Mouse (Mus musculus): Measurements from ENCODE around the gene Tead3. TPM values are rescaled to one million over a fixed set of nuclear protein-coding genes. Genes with fewer than 3 reads are reported as not detected.
"Not testable (repeated sequence)": the region's sequence is repeated elsewhere in the genome, so short reads cannot be mapped to it uniquely, and the experiment has no call there.

Gene Tead3
- polyA plus RNA-seq, 1 experiment from 2014 or later = 10.0 TPM

DNA sequence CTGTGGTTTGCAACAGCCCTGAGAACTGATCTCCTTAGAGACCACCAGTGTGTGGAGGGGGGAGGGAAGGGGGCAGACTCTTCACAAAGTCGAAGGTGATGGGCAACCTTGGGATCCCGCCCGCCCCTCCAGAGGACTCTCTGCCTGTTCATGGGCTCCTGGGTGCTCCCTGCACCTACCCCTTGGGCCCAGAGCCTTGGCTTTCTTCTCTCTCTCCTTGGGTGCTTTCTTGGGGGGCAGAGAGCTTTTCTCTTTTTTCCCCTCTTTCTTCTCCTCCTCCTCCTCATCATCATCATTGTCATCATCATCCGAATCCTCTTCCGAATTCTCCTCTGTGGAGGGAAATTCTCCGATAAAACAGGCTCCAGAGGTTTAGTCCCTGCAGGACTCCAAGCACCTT lies 12.9 kb upstream of the Tead3 start:
- ATAC-seq (ENCODE audit: insufficient number of reproducible peaks, low FRiP score, low TSS enrichment, low read depth) = no peak
- Histone ChIP-seq H3K27me3 (ENCODE audit: control insufficient read depth, insufficient read depth, low read length) (peaks cover 34% of the 10 kb centered on the region), H3K27ac (replicated peaks; ENCODE audit: low read depth, low read length) (no peak overlapping the region), H3K4me3 (ENCODE audit: low read depth, low read length) (no peak overlapping the region), H3K4me1 (ENCODE audit: control insufficient read depth, insufficient read depth, low read length) (peaks cover 12% of the 10 kb centered on the region), H3K9me3 (ENCODE audit: control insufficient read depth, low read length) (no peaks in the 10 kb centered on the region), H3K4me2 (ENCODE audit: low read depth, severe bottlenecking) (no peak overlapping the region; the same call in 1 of the 2 replicates), H3K9ac (ENCODE audit: low read length) (no peak overlapping the region), H3K36me3 (ENCODE audit: control insufficient read depth, insufficient read depth, low read length) (no peaks in the 10 kb centered on the region; the same call in 1 of the 2 replicates)
- 10% methylated on average over 6 of the region's 6 CpGs for WGBS
- no peak for DNase-seq (ENCODE audit: low spot score)

DNA sequence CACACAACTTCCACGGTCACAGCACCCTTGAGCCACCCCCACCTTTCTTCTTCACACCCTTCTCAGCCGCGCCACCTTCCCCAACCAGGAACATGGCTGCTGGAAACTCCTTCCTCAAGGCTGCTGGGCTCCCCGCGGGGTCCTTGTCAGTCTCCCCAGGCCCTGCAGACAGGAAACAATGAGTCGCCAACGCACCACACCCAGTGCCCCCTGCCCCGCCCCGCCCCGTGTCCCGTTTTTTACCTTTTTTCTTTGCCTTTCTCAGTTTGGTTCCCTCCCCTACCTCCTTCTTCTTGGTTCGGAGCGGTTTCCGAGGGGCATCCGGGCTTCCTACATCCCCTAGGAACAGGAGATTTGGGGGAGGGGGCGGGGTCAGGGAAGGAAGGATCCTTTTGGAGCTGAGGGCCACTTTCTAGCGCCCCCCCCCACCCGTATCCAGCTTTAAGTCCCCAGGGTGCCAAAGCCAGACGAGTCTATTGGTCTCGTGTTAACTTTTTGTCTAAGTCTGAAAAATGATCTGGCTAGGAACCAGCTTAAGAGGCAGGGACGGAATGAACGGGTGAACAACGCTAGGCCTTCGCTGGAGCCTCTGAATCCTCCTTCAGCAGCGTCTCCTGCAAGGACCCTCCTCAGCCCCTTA lies 12.2 kb upstream of the Tead3 start:
- no peaks in the 10 kb centered on the region for H3K9me3 ChIP-seq (ENCODE audit: control insufficient read depth, low read length)
- H3K9ac ChIP-seq (ENCODE audit: low read length) = peak overlapping the region; percentile 52
- peaks cover 40% of the 10 kb centered on the region for H3K27me3 ChIP-seq (ENCODE audit: control insufficient read depth, insufficient read depth, low read length)
- DNase-seq (ENCODE audit: low spot score) (peak; percentile 49), ATAC-seq (ENCODE audit: insufficient number of reproducible peaks, low FRiP score, low TSS enrichment, low read depth) (no peak)
- H3K36me3 ChIP-seq (ENCODE audit: control insufficient read depth, insufficient read depth, low read length) = no peaks in the 10 kb centered on the region; the same call in 1 of the 2 replicates
- peak overlapping the region; percentile 49 for H3K4me2 ChIP-seq (ENCODE audit: low read depth, severe bottlenecking)
- H3K27ac ChIP-seq (replicated peaks; ENCODE audit: low read depth, low read length) = no peak overlapping the region
- H3K4me3 ChIP-seq (ENCODE audit: low read depth, low read length) = peak overlapping the region; percentile 16
- peaks cover 12% of the 10 kb centered on the region for H3K4me1 ChIP-seq (ENCODE audit: control insufficient read depth, insufficient read depth, low read length)
- 2% methylated on average over 25 of the region's 25 CpGs for WGBS

DNA sequence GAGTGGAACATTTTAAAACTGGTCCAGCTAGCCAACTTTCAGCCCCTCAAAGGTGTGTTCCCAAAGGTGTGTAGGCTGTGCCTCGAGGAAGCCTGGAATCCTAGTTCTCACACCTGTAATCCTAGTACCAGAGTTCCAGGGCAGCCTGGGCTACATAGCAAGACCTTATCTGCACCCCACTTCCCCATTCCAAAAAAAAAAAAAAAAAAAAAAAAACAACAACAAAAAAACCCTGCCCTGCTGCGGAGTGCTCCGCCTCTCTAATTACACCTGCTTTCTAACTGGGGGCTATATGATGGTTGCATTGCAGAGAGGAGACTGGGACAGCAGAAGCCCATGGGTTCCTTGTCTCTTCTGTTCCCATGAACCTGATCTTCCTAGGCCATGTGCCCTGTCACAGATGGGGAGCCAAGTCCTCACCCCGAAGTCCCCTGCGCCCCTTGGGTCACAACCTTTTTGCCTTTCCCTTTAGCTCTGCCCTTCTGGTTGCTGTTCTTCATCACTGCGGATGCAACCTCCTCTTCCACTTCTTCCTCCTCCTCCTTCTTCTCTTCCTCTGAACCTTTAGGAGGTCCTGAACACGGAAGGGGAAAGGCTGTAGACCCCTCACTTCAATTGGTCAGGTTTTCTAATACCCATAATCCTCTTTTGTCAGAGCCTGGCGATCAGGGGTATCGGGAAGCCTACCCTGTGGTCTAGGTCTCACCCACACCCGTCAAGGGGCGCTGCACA lies 11.5 kb upstream of the Tead3 start:
- ATAC-seq (ENCODE audit: insufficient number of reproducible peaks, low FRiP score, low TSS enrichment, low read depth) (no peak), DNase-seq (ENCODE audit: low spot score) (no peak)
- peaks cover 40% of the 10 kb centered on the region for H3K27me3 ChIP-seq (ENCODE audit: control insufficient read depth, insufficient read depth, low read length)
- H3K4me2 ChIP-seq (ENCODE audit: low read depth, severe bottlenecking) = peak overlapping the region; percentile 49
- peaks cover 12% of the 10 kb centered on the region for H3K4me1 ChIP-seq (ENCODE audit: control insufficient read depth, insufficient read depth, low read length)
- no peaks in the 10 kb centered on the region; the same call in 1 of the 2 replicates for H3K36me3 ChIP-seq (ENCODE audit: control insufficient read depth, insufficient read depth, low read length)
- H3K9ac ChIP-seq (ENCODE audit: low read length) = peak overlapping the region; percentile 52; the same call in 1 of the 2 replicates
- H3K4me3 ChIP-seq (ENCODE audit: low read depth, low read length) = peak overlapping the region; percentile 16
- H3K9me3 ChIP-seq (ENCODE audit: control insufficient read depth, low read length) = no peaks in the 10 kb centered on the region
- no peak overlapping the region for H3K27ac ChIP-seq (replicated peaks; ENCODE audit: low read depth, low read length)
- 29% methylated on average over 11 of the region's 11 CpGs for WGBS

DNA sequence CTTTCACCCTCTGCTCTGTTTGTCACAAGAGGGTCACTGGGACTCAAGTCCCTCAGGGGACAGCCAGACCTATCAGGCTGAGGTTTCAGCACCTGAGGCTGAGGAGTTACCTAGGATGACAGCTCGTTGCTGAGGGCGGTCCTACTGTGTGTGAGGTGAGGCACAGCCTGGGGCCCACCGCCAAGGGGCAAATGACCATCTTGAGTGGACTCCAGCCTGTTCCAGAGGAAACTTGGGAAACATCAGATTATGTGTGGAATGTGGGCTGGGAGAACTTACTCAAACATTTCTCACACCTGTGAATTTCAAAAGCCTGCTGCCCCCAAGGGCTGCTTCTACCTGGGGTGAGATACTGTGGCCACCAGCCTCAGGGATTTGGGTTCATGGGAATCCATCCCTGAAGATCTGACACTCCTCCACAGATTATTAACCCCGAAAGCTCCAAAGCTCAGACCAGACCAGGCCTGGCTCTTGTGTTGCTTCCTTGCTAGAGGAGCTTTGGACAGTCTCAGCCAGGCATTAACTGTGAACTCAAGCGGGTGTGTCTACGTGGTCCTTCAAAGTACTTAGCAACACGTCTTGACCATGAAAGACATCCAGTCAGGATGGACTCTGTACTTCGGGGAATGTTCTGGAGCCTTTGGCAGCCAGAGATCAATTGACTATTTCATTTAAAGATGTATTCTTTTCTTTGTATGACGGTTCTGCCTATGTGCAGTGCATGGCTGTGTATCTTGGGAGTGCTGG lies 10.1 kb upstream of the Tead3 start:
- Histone ChIP-seq H3K4me1 (ENCODE audit: control insufficient read depth, insufficient read depth, low read length) (peaks cover 12% of the 10 kb centered on the region), H3K4me2 (ENCODE audit: low read depth, severe bottlenecking) (no peak overlapping the region), H3K27me3 (ENCODE audit: control insufficient read depth, insufficient read depth, low read length) (peaks cover 37% of the 10 kb centered on the region), H3K36me3 (ENCODE audit: control insufficient read depth, insufficient read depth, low read length) (no peaks in the 10 kb centered on the region; the same call in 1 of the 2 replicates), H3K4me3 (ENCODE audit: low read depth, low read length) (no peak overlapping the region), H3K9ac (ENCODE audit: low read length) (no peak overlapping the region), H3K27ac (replicated peaks; ENCODE audit: low read depth, low read length) (no peak overlapping the region), H3K9me3 (ENCODE audit: control insufficient read depth, low read length) (no peaks in the 10 kb centered on the region)
- 83% methylated on average over 9 of the region's 9 CpGs for WGBS
- DNase-seq (ENCODE audit: low spot score) (no peak), ATAC-seq (ENCODE audit: insufficient number of reproducible peaks, low FRiP score, low TSS enrichment, low read depth) (no peak)

DNA sequence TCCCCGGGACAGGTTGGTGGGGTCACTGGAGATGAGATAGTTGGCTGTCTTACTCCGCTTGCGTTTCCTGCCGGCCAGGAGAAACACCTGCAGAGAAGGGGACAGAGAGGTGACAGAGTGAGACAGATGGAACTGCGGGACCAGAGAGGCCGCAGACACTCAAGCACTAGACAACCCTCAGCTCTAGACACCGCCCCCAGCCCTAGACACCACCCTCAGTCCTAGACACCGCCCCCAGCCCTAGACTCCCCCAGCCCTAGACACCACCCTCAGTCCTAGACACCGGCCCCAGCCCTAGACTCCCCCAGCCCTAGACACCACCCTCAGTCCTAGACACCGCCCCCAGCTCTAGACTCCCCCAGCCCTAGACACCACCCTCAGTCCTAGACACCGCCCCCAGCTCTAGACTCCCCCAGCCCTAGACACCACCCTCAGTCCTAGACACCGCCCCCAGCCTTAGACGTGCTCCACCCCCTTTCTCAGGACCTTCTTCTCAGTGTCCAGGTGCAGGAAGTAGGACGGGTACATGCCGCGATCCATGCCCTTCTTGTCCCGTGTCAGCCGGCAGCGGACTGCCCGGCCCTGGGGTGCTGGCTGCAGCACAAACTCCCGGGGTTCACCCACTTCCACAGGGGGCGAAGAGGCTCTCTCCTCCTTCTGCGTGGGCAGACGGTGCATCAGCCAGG lies 8.1 kb upstream of the Tead3 start:
- H3K27ac ChIP-seq (replicated peaks; ENCODE audit: low read depth, low read length) = not testable (repeated sequence)

DNA sequence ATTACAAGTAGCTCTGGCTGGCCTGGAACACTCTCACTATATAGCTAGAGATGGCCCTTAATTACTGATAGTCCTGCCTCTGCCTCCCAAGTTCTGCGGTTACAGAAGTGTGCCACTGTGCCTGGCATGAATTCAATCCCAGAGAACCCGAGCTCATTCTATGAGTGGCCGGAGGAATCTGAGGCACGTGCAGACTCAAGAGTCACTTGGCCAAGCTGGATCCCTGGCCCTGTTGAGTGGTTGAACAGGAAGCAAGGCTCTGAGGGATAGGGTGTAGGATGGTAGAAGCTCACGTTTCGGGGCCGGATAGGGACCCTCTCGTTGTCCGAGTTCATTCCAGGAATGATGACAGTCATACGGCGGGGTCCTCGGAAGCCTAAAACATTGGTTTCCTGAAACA lies 5.3 kb upstream of the Tead3 start:
- Histone ChIP-seq H3K4me1 (ENCODE audit: control insufficient read depth, insufficient read depth, low read length) (peaks cover 11% of the 10 kb centered on the region), H3K9me3 (ENCODE audit: control insufficient read depth, low read length) (no peaks in the 10 kb centered on the region), H3K9ac (ENCODE audit: low read length) (no peak overlapping the region), H3K4me2 (ENCODE audit: low read depth, severe bottlenecking) (no peak overlapping the region), H3K27me3 (ENCODE audit: control insufficient read depth, insufficient read depth, low read length) (peaks cover 12% of the 10 kb centered on the region), H3K27ac (replicated peaks; ENCODE audit: low read depth, low read length) (no peak overlapping the region), H3K4me3 (ENCODE audit: low read depth, low read length) (no peak overlapping the region), H3K36me3 (ENCODE audit: control insufficient read depth, insufficient read depth, low read length) (no peaks in the 10 kb centered on the region; the same call in 1 of the 2 replicates)
- 86% methylated on average over 12 of the region's 12 CpGs for WGBS
- DNase-seq (ENCODE audit: low spot score) = no peak
- no peak for ATAC-seq (ENCODE audit: insufficient number of reproducible peaks, low FRiP score, low TSS enrichment, low read depth)

More for the DNA sequence above, 8.1 kb upstream of the Tead3 start:
- not testable (repeated sequence) for H3K4me2 ChIP-seq (ENCODE audit: low read depth, severe bottlenecking); ATAC-seq (ENCODE audit: insufficient number of reproducible peaks, low FRiP score, low TSS enrichment, low read depth); H3K9ac ChIP-seq (ENCODE audit: low read length); DNase-seq (ENCODE audit: low spot score); H3K4me1 ChIP-seq (ENCODE audit: control insufficient read depth, insufficient read depth, low read length); H3K36me3 ChIP-seq (ENCODE audit: control insufficient read depth, insufficient read depth, low read length); H3K4me3 ChIP-seq (ENCODE audit: low read depth, low read length); H3K9me3 ChIP-seq (ENCODE audit: control insufficient read depth, low read length)
- H3K27me3 ChIP-seq (ENCODE audit: control insufficient read depth, insufficient read depth, low read length) = peaks cover 20% of the 10 kb centered on the region
- WGBS = 12% methylated on average over 24 of the region's 24 CpGs

DNA sequence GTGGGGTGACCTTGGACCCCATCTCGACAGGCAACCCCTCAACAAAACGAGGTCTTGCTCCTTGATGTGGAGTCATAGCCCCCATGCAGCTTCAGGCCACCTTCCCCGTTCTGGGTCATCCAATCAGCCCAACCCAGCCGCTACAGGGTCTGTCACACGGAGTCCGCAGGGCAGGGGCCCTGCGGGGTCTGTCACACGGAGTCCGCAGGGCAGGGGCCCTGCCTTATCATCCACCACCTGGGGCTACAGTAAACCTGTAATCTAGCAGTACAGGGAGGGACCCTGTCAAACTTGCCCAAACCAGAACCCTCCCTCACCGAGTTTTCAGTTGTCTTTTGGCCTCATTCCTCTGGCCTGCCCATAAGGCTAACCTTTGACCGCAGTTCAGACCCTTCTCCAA lies 1.4 kb upstream of the Tead3 start:
- no peak for DNase-seq (ENCODE audit: low spot score)
- Histone ChIP-seq H3K4me1 (ENCODE audit: control insufficient read depth, insufficient read depth, low read length) (peaks cover 34% of the 10 kb centered on the region), H3K27me3 (ENCODE audit: control insufficient read depth, insufficient read depth, low read length) (no peaks in the 10 kb centered on the region), H3K9me3 (ENCODE audit: control insufficient read depth, low read length) (no peaks in the 10 kb centered on the region), H3K9ac (ENCODE audit: low read length) (no peak overlapping the region), H3K36me3 (ENCODE audit: control insufficient read depth, insufficient read depth, low read length) (no peaks in the 10 kb centered on the region), H3K4me2 (ENCODE audit: low read depth, severe bottlenecking) (peak overlapping the region; percentile 87), H3K4me3 (ENCODE audit: low read depth, low read length) (peak overlapping the region; percentile 91; the same call in 1 of the 2 replicates), H3K27ac (replicated peaks; ENCODE audit: low read depth, low read length) (peak overlapping the region; percentile 96)
- 9% methylated on average over 11 of the region's 11 CpGs for WGBS
- ATAC-seq (ENCODE audit: insufficient number of reproducible peaks, low FRiP score, low TSS enrichment, low read depth) = no peak
